Mouse (Mus musculus): ENCODE measurements around the gene Rtca.

Gene Rtca

DNA sequence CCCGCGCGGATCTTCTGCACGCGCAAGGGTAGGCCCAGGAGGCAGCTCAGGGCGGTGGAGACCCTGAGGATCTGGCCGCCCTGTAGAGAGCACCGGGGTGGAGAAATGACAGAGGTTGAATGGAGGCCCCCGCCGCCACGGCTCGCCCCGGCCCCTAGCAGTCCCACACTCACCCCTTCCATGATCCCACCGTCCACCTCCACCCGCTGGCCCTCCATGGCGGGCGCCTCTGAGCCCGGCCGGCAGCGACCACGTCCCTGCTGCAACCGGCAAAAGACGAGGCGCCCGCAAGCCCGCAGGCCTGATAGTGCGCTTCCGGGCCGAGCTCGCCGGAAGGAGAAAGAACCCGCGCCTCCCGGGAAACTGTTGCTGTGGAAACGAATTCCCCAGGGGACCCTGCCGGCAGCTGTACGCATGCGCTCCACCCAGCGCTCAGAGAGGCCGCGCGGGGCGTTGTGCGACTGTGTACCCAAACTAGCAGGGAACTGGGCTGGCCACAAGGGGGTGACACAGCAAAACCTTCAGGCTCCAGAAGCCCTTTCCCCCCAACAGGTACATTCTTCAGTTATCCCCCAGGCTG, at the start of gene Rtca:
Gene Rtca (minus strand): TSS at position 437 of the 580 bp plus-strand sequence.
- peak; percentile 96 to 98 for DNase-seq

DNA sequence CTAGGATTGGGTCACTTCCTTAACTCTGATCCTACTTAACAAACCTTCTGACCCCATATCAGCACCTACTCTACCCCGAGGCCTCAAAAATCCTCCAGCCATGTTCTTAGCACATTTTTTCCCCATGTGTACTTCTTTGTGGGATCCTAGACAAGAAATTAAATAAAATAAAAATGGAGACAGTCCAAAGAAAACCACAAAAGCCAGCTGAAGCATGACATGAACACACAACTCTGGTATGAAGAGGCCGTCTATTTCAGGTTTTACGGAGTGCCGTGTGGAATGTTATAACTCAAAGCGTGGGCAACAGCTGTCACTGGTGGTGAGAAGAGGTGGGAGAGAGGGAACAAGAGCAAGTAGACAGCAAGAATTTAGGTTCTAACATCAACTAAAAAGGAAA, 43.4 kb upstream of the Rtca start:
- DNase-seq: no peak

DNA sequence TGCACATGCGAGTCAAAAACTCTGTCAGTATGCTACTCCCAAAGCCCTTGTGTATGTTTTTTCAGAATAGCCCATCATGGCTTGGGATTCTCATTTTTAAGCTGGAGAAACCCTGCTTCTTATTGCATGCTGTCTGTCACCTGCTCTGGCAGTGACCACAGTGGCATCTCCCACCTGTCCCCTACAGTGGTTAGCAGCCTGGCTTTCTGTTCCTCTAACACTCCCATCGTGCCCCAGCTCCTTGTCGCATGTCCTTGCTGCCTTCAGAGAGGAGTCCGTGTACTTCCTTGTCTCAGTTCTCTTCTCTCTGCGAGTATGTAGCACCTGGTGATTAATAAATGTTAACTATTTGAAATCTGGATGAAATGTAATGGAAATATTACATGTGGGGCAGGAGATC, 39.4 kb upstream of the Rtca start:
- DNase-seq: no peak

DNA sequence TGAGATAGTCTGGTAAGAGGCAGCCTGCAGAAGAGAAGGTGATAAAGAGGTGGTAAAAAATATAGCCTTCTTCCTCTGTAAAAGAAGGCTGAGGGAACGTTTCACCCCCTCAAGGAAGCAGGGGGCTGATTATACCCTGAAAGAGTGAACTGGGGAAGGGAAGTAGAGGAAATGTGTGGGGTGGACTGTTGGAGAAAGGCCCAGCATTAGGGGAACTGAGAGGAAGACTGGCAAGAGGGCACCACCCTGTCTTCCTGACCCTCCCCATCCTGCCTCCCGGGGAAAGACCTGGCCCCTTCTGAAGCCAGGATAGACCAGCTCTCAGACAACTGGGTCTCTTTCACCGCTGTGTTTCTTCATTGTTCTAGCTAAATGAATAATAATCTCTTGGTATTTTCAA, 34.5 kb upstream of the Rtca start:
- no peak for DNase-seq

DNA sequence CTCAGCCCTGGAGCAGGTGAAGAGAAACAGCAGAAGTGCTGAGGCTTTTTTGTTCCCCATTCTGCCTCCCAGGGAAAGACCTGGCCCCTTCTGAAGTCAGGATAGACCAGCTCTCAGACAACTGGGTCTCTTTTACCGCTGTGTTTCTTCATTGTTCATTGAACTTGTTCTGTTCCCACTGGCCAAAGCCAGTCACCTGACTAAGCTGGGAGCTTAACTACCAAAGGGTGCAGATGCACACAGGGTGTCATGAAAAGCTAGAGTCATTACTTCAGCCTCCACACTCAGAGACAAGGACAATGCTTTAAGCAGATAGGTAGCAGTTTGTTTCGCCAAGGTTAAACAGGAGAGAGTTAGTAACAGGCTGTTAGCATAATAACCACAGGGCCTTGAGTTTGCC, 34.1 kb upstream of the Rtca start:
- DNase-seq: no peak

DNA sequence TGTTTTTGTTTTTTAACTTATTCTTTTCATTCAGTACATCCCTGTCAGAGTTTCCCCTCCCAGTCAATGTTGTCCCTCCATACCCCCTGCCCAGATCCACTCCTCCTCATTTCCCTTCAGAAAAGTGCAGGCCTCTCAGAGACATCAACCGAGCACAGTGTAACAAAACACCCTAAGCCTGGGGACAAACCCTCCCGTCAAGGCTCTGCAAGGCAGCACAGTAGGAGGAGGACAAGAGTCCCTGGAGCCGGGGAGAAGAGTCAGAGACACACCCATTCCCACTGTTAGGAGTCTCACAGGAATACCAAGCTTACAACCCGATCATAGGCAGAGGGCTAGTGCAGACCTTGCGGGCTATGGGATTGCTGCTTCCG, 29.2 kb upstream of the Rtca start:
- no peak for DNase-seq

DNA sequence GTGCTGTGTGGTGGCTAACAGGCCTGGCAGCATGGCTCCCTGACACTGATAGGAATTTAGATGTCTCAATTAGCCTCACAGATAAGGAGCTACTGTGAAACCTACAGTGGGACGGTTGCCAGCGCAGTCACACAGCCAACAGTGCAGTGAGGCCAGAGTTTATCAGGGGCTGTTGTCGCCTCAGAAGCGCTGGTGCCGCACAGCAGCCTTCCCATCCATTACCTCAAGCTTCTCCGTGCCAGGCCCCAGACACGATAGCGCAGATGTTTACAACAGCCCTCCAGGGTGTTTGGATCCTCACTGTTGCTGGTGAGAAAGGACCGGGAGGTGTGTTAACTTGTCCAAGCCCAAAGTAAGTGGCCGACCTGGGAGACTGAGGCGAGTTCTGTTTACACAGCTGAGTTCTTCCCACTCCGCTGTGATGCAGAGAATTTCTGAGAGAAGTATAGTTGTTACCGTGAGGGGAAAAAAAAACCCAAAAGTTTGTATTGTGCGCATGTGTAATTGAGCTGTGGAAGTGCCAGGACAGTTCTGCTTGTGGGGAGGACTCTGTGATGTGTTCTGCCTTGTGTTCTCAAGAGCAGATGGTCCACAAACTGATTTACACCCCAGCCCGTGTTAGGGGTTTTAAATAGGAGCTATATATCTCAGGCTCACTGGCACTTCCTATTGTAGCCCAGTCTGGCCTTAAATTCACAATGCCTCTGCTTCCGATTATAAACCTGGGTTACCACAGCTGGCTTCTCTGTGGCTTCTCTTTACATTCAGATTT, 28.6 kb upstream of the Rtca start:
- DNase-seq: no peak

DNA sequence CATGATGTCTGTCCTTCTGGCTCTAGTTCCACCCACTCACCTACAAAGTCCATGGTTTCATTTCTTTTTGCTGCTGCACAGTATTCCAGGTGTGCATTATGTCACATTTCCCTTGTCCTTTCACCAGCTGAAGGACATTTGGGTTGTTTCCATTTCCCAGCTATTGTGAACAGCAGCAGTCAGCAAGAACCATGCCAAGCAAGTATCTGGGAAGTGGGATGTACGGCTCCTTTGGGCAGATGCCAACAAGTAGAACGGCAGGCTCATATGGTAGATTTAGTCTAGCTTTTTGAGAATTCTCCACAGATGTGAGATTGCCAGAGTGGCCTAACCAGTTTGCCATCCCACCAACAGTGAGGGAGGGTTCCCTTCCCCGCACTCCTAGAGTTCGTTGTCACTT, 22.8 kb upstream of the Rtca start:
- no peak for DNase-seq

DNA sequence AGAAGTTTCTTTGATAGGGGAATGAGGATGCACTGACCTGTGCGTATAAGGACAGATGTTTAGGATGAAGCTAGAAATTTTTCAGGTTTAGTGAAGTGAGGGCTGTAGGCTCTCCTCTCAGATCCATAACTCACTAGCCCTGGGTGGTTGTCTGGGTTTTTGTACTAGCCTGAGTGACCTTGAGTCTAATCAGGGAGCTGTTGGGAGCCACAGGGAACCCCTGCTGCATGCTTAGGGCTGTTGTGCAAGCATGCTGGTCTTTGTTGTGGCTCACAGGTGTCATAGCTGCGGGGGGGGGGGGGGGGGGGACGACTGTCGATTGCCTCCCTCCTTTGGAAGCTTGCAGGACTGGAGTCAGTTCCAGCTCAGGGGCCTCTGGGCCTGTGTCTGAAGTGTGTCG, 21.7 kb upstream of the Rtca start:
- DNase-seq: no peak

DNA sequence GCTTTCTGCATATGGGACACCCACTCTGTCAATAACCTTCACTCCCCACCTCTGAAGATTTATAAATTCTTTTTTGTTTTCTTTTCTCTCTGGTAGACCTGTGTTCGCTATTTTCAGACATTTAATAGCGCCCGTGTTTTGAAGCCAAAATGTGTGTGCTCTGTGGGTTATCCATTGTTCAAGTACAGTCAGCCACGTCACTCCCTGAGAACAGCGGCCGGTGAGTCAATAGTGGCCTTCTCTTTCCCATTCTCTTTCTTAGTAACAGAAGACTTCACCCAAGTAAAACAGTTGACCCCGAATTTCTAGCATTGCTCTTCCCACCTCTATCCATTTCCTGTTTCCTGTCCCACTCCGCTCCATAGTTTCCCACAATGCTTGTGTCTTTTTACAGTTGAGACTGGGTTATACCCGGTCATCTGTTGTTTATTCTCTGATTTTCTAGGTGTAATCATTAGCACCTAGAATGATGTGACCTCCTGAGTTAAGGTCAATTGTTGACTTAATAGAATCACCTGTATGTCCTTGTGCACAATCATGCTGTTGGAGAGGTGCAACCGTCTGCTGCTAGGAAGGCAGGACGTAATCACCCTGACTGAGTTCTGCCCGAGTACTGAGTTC, 12.2 kb upstream of the Rtca start:
- DNase-seq: no peak

DNA sequence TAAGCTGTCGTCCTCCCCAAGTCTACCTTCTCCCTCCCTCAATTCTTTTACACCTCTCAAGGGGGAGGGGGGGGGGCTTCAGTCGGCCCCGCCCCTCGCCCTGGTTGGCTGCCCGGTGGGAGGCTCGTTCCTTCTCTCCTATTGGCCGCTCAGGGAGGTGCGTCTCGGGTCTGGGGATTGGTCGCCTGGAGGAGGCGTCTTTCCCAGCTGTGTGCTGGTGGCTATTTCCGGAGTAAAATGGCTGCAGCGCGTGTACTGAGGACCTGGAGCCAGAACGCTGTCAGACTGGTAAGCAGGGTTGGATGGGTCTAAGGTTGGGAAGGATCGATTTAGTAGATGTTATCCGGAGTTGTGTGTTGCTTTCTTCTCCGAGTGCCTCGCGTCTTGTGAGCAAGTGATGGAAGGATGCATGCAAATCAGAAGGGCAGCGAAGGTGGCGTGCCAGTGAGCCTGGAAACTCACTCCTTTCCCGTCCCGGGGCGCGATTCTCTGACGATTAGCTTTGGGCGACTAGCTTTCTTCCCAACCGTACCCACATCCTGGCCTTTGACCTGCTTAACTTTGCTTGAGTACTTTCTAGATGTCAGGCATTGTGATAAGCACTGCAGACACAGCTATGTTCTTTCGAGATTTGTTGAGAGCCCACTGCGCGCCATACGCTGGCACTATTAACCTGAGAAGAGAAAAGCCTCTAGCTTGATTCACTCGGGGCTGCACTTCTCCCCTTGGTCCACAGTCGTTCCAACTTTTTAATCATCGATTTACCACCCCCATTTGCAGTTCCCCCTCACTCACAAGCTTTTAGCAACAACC, 5.1 kb upstream of the Rtca start, which contains the start of gene Dbt:
Gene Dbt (plus strand): TSS at position 167 of the 813 bp plus-strand sequence.
- peak; percentile 91 for DNase-seq

DNA sequence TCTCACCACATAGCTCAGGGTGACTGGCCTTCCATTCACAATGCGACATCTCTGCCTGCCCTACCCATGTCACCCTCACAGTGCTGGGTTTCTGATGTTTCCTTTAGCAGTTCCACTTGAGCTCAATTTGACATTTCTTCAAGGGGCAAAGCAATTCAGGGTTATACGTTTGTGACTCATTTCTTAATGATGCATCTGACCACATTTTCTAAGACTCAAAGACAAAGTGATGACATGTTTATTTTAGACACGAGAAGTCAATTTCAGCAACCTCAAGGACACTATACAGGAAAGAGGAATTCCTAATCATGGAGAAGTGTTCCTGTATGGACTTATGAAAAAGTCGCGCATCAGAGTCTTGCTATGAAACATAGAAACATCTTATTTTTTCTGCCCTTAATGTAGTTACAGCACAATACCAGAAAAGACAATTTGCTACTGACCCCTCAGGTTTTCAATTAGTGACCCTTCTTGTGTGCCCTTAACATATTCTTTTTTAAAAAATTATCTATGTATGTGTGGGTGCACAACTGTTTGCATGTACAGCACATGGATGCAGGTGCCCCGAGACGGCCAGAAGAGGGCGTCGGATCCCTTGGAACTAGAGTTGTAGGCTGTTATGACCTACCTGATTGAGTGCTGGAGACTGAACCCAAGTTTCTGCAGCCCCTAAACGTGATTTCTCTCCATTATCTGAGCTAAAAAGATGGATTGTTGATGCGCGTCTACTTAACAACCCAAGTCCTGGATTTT, 4.3 kb upstream of the Rtca start:
- DNase-seq: peak in 1 of 2 experiments; percentile 58

DNA sequence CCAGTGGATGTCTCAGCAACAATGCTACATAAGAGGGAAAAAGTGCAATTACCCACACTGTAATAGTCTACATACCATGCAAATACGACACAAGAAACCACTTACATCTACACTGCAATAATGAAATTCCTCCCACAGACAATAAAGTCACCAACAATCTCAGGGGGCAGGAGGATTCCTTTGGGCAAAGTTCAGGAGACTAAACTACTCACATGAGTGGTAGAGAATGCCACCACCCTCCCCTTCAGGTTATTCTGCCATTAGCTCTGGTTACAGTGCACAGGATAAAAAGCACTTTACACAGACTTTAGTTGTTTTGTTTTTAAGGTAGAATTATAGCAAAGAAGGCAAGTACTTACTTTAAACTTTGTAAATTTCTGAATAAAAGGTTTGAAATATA, 12.3 kb downstream of the Rtca start:
- peak; percentile 21 to 44 for DNase-seq

DNA sequence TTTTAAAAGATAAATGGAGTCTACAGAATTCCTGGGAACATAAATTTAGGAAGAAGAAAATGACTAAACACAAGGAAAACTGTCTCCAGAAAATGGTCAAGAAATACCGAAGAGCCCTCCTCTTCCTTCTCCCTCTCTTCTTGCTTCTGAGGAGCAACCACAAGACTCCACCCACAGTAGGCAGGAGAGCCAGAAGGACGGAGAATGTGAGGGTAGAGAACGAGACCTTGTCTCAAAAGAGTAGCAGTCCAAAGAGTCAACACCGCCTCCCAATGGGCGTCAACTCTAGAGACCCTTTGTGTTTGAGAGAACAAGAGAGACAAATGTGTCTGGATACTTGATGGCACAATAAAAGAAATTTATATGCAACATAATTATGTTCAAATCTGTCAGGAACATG, 14.3 kb downstream of the Rtca start:
- no peak for DNase-seq

DNA sequence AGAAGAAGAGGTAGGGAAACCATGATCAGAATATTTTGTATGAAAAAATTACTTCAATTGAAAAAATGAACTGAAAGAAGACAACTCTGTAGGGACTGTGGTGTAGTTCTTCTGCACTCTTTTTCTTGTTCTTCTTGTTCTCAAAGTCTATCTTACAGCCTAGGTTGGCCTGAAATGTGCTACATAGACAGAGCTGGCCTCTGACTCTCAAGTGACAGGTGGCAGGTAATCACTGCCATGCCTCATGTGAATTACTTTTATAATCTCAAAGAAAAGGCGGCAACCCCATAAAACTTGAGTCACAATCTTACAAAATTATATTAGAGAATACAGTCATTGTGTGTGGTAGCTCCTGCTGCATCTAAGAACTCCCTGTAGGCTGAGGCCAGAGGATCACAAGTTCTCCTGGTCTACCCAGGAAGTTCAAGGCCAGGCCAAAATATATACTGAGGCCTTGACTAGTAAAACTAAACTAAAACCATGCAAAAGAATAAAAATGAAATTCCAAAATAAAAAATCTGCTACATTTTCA, 16.0 kb downstream of the Rtca start:
- DNase-seq: no peak

DNA sequence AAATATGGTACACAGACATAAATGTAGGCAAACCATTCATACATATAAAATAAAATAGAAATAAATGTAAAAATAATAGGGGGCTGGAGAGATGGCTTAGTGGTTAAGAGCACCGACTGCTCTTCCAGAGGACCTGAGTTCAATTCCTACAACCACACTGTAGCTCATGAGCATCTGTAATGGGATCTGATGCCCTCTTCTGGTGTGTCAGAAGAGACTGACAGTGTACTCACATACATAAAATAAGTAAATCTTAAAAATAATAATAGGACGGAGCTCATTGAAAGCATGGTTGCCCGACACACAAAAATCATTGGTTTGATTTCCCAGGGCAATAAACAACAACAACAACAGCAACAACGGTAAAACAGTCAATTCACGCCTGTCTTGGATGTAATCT, 17.1 kb downstream of the Rtca start:
- DNase-seq: no peak

DNA sequence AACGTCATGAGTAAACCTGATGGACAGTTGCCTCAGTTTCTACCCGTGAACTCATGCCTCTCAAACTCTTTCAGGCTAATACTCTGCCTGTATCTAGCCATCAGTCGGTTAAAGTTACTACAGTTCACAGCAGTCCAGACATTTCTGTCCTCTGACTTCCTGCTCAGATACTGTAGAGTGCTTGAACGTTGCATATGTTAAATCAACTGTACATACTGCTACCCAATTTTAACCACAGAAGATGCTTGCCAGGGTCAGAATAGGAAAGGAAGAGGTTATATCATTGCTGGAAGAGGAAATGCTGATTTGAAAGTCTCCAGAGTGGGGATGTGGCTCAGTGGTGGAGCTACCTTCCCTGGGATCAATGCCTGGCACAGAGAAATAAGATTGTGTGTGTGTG, 24.7 kb downstream of the Rtca start:
- no peak for DNase-seq

DNA sequence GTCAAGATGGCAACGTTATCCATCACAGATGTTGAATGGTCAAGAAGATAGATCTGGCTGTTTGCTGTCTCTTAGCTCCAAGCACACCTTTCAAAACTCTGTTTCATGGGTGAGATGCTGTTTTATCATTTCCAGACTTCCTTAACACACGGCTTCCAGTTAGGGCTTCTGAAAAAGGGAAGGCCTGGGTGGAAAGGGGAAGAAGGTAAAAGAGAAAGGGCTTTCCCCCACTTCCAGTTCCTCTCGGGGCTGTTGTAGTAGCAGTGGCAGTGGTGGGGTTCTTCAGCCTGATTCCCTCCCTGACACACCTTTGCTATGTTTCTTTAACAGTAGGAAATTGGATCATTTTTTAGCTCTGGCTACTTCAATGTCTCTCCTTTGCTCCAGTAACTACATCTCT, 25.3 kb downstream of the Rtca start:
- no peak for DNase-seq

DNA sequence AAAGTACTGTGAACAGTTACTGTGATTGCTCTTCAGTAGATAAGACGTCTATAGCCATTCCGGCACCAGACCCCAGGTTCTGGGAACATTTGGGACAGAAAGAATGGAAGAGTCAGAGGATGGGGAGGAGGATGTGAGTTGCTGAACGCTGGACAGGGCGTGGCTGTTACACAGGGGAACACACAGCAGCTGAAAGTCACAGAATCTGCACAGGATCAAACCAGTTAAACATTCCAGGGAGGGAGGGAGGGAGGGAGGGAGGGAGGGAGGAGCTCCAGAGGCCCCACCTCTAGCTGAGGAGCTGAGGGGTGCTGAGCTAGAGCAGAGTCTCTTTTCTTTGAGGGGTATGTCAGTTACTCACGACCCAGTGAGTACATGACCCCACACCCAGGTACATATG, 27.1 kb downstream of the Rtca start:
- DNase-seq: no peak

DNA sequence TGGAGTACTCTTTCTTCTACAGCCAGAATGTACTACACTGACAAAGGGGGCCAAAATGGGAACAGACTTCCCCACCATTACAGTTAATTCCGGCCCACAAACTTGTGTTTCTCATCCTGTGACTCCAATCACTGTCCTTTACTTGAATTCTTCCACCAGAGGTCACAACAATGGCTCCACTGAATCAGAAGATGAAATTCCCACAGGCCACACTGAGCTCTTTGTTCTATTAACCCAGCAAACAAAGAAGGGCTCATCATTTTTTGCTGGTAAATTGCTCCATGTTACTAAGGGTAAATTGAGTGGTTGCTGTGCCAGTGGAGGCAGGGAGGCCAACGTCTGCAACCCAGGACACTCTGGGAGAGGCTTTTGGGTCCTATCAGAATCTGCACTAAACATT, 27.9 kb downstream of the Rtca start:
- no peak for DNase-seq

DNA sequence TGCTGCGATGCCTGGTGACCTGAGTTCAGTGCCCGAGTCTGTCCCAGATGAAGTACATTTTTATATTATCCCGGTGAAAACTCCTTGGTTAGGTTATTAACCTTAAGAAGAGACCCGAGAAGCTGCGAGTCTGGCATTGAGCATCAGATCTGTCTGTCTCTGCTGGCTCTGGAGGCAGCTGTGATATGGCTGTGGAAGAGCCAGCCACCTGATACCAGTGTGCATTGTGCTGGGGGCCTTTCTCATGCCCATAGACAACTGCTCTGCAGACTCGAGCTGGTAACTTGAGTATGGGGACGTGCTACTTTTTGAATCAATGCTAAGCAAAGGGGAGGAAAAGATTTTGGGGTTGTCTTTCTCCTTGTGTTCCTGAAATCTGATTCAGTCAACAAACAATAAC, 30.7 kb downstream of the Rtca start:
- no peak for DNase-seq

DNA sequence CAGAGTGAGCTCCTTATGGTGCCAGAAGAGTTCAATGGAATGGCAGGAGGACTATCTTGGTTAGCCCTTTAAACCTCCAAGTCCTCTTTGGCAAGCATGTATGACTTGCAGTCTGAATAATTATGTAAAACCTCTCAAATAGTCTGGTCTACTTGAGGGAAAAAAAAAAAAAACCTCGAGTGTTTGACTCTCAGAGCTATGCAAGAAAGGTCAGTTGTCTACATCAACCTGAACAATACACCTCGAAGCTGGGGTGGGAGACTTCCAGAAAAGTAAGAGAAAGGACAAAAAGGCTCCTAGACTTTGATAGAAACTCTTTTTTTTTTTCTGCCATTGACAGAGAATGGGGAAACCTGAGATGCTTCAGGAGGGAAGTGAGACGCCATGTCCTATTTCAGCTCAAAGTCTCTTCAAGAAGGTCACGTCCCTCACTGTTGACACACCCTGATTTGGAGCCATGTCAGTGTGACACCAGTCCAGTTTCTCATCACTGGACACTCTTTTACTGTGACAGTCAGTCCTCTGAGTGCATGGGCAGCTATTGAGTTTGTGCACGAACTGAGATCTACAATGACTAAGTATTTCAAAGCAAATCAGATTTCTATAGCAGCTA, 31.2 kb downstream of the Rtca start:
- no peak for DNase-seq

All from kidney, adult 8-10 months (tissue).